Mouse (Mus musculus) brain, embryonic 14.5 days (tissue): ENCODE measurements around the gene Fbxo42.

Experiments used
- CTCF ChIP-seq: fragments of 200-500 bp; IDR thresholded peaks from 2 replicates; pipeline ENCODE4 v1.5.1; 2012; ENCODE audit warnings: inconsistent platforms, mild to moderate bottlenecking, moderate library complexity, borderline replicate concordance; ENCODE audit not compliant: insufficient read depth, insufficient read length; ENCODE audit errors: extremely low read depth
- POLR2A ChIP-seq: fragments of 200-500 bp; IDR thresholded peaks from 2 replicates; pipeline ENCODE4 v1.6.1; 2012; ENCODE audit warnings: mild to moderate bottlenecking, inconsistent platforms, borderline replicate concordance; ENCODE audit not compliant: poor library complexity, insufficient read depth, insufficient read length, severe bottlenecking; ENCODE audit errors: extremely low read depth

GRCm38 (mm10) chr4:141246998-141247350 is 99.3 kb downstream of the Fbxo42 start:
- TF ChIP-seq CTCF (no peak), POLR2A (no peak)
